Mouse (Mus musculus) stomach, embryonic 16.5 days (tissue): Measurements from ENCODE around the gene Olfr156. TPM values are rescaled to one million over a fixed set of nuclear protein-coding genes. Genes with fewer than 3 reads are reported as not detected.
"Not testable (repeated sequence)": the region's sequence is repeated elsewhere in the genome, so short reads cannot be mapped to it uniquely, and the experiment has no call there.

Experiments used
- ATAC-seq: fragments of 200-750 bp; cut with Nextera tagmentation; 2 replicates; pipeline ENCODE4 v1.8.0; 2017; ENCODE audit warnings: moderate number of reproducible peaks, moderate TSS enrichment; ENCODE audit not compliant: insufficient read depth, low FRiP score
- H3K27ac ChIP-seq: fragments of 300-500 bp; sonication (generic); 2 replicates; pipeline ENCODE4 v1.5.1; 2014; ENCODE audit warnings: low read length
- H3K27me3 ChIP-seq: fragments of 300-500 bp; sonication (generic); 2 replicates; pipeline ENCODE4 v1.6.1; 2014; ENCODE audit warnings: low read length, control low read depth, mixed read lengths; ENCODE audit not compliant: control insufficient read depth, insufficient read depth
- H3K36me3 ChIP-seq: fragments of 300-500 bp; sonication (generic); 2 replicates; pipeline ENCODE4 v1.6.1; 2014; ENCODE audit warnings: low read length; ENCODE audit not compliant: control insufficient read depth, insufficient read depth
- H3K4me1 ChIP-seq: fragments of 300-500 bp; sonication (generic); 2 replicates; pipeline ENCODE4 v1.6.1; 2014; ENCODE audit warnings: low read length, control low read depth, mixed read lengths; ENCODE audit not compliant: control insufficient read depth, insufficient read depth
- H3K4me2 ChIP-seq: fragments of 300-500 bp; sonication (generic); 2 replicates; pipeline ENCODE4 v1.6.1; 2014; ENCODE audit warnings: low read depth, low read length, mixed read lengths
- H3K4me3 ChIP-seq: fragments of 300-500 bp; sonication (generic); replicated peaks from 2 replicates; pipeline ENCODE4 v1.5.1; 2014; ENCODE audit warnings: mild to moderate bottlenecking, low read length
- H3K9ac ChIP-seq: fragments of 300-500 bp; sonication (generic); 2 replicates; pipeline ENCODE4 v1.6.1; 2014; ENCODE audit warnings: low read length
- H3K9me3 ChIP-seq: fragments of 300-500 bp; sonication (generic); replicated peaks from 2 replicates; pipeline ENCODE4 v1.6.1; 2016; ENCODE audit warnings: low read length, control low read depth; ENCODE audit not compliant: control insufficient read depth
- WGBS: fragments of 180-500 bp; shearing (Covaris S2); extraction: QIAGEN DNeasy Blood & Tissue Kit; methylation state at CpG from one replicate; pipeline ENCODE4 v1.1.7; 2014; 5-methylcytosine and 5-hydroxymethylcytosine counted together
- polyA plus RNA-seq: library from polyadenylated mRNA; unstranded; fragments of >200 nt; fragmentation: Nextera tagmentation; extraction: Ambion mirVana; gene quantifications from 2 replicates; pipeline ENCODE4 v1.2.1, GENCODE M21; 2015

Gene Olfr156
- polyA plus RNA-seq, 1 experiment from 2014 or later, result not detected

- ATAC-seq, result no peak
- H3K4me2 ChIP-seq, result no peak overlapping the region
- no peak overlapping the region for H3K27ac ChIP-seq
- H3K4me1 ChIP-seq, result no peaks in the 10 kb centered on the region
- no peak overlapping the region for H3K9ac ChIP-seq
- H3K4me3 ChIP-seq, result no peak overlapping the region
- H3K27me3 ChIP-seq, result no peaks in the 10 kb centered on the region
- no peaks in the 10 kb centered on the region for H3K9me3 ChIP-seq
- WGBS, result 58% methylated on average over 4 of the region's 4 CpGs
- H3K36me3 ChIP-seq, result no peaks in the 10 kb centered on the region
Observed at GRCm38 (mm10) chr4:43834749-43835148, 11.1 kb upstream of the Olfr156 start.

DNA sequence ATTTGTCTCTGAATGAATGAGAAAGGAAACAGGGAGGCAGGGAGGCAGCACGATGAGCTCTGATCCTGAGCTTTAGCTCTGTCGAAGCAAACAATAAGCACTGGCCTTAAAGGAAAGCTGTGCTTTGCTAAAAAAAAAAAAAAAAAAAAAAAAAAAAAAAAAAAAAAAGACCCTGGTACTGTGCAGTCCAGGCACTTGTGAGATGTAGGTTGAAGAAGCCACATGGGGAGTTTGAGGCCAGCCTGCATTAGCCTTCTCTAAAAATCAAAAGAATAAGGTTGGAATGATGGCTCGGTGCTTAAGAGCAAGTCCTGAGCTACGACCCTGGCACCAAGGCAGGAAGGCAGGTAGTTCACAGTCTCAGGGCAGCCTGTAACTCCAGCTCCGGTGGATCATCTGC lies 10.1 kb upstream of the Olfr156 start:
- WGBS, result 69% methylated on average over 5 of the region's 5 CpGs
- no peak overlapping the region for H3K4me2 ChIP-seq
- no peak overlapping the region for H3K4me3 ChIP-seq

DNA sequence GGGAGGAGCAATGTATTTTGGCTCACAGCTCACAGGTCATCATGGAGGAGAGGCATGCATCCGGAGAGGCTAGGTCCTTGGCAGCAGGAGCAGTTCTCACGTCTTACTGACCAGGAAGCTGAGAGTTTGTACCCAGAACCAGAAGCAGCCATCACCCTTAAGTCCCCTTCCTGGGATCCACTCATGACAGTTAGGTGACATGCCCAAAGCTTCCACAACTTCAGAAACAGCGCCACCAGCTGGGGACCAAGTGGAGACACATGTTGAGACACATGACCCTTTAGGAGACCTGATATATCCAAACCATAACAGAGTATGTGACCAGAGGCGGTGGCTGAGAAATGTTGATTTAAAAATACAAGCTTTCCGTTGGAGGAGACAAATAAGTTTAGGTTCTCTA lies 8.3 kb upstream of the Olfr156 start:
- H3K9me3 ChIP-seq, result no peaks in the 10 kb centered on the region
- H3K4me3 ChIP-seq, result no peak overlapping the region
- no peak overlapping the region for H3K27ac ChIP-seq
- H3K4me1 ChIP-seq, result no peaks in the 10 kb centered on the region
- no peaks in the 10 kb centered on the region for H3K36me3 ChIP-seq
- 58% methylated on average over 5 of the region's 5 CpGs for WGBS
- no peak for ATAC-seq
- H3K4me2 ChIP-seq, result no peak overlapping the region
- no peaks in the 10 kb centered on the region for H3K27me3 ChIP-seq
- no peak overlapping the region for H3K9ac ChIP-seq

More for the DNA sequence above, 10.1 kb upstream of the Olfr156 start:
- Histone ChIP-seq H3K9ac (no peak overlapping the region), H3K27ac (no peak overlapping the region), H3K36me3 (no peaks in the 10 kb centered on the region), H3K27me3 (no peaks in the 10 kb centered on the region), H3K9me3 (no peaks in the 10 kb centered on the region), H3K4me1 (no peaks in the 10 kb centered on the region)
- no peak for ATAC-seq

DNA sequence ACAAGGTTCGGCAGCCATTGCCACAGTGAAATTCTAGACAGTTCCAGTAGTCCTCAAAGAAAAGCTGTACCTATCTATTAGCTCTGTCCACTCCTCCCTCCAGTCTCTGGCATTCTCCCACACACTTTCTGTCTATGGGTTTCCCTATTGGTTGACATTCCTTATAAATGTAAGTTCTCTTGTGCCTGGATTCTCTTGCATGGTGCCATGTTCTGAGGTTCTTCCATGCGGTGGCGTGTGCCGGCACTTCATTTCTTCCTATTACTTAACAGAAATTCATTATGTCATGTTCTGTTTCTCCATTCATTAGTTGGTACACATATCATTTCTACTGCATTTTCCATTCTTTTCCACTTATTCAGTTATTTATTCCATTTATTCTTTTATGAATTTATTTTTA lies 5.1 kb upstream of the Olfr156 start:
- Histone ChIP-seq H3K9me3 (no peaks in the 10 kb centered on the region), H3K36me3 (no peaks in the 10 kb centered on the region), H3K4me2 (no peak overlapping the region), H3K27me3 (no peaks in the 10 kb centered on the region), H3K9ac (no peak overlapping the region), H3K4me1 (no peaks in the 10 kb centered on the region), H3K27ac (no peak overlapping the region), H3K4me3 (no peak overlapping the region)
- ATAC-seq, result no peak
- WGBS, result 87% methylated on average over 4 of the region's 4 CpGs

- Histone ChIP-seq H3K9ac (no peak overlapping the region), H3K27me3 (no peaks in the 10 kb centered on the region), H3K27ac (no peak overlapping the region), H3K9me3 (no peaks in the 10 kb centered on the region), H3K4me3 (no peak overlapping the region), H3K36me3 (no peaks in the 10 kb centered on the region), H3K4me1 (no peaks in the 10 kb centered on the region), H3K4me2 (no peak overlapping the region)
- ATAC-seq, result no peak
- 79% methylated on average over 13 of the region's 13 CpGs for WGBS
Observed at GRCm38 (mm10) chr4:43822896-43823550, 672 bp downstream of the Olfr156 start.

- Histone ChIP-seq H3K27ac (no peak overlapping the region), H3K9ac (no peak overlapping the region), H3K4me1 (no peaks in the 10 kb centered on the region), H3K4me2 (no peak overlapping the region), H3K4me3 (no peak overlapping the region), H3K36me3 (no peaks in the 10 kb centered on the region), H3K27me3 (no peaks in the 10 kb centered on the region), H3K9me3 (0 out of 2 replicates have a peak, but pooled peaks cover 6% of the 10 kb centered on the region)
- no peak for ATAC-seq
- 61% methylated on average over 7 of the region's 7 CpGs for WGBS
Observed at GRCm38 (mm10) chr4:43798936-43799335, 24.8 kb downstream of the Olfr156 start.

- WGBS, result 76% methylated on average over 5 of the region's 5 CpGs
- not testable (repeated sequence) for H3K4me3 ChIP-seq, H3K9me3 ChIP-seq, ATAC-seq, H3K4me1 ChIP-seq, H3K4me2 ChIP-seq, H3K27me3 ChIP-seq, H3K9ac ChIP-seq, H3K36me3 ChIP-seq, H3K27ac ChIP-seq
Observed at GRCm38 (mm10) chr4:43795844-43796243, 27.9 kb downstream of the Olfr156 start.

DNA sequence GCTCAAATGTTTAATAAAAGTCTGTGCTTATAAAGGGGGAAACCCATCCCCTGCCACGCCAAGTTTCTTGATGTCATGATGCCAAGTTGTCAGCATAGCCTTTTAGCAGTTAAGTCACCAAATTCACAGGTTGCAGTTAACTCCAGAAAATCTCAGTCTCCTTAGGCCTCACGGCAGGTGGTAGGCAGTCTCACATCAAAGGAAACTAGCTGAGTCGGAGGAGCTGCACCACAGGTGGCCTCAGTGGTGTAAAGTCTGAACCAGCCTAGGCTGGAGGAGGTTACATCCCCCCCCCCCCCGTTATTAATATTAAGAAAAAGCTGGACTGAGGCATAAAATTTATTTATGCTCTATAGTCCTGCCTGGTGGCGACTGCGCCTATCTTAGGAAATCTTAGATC lies 28.4 kb downstream of the Olfr156 start:
- no peaks in the 10 kb centered on the region for H3K4me1 ChIP-seq
- 72% methylated on average over 6 of the region's 6 CpGs for WGBS
- H3K4me3 ChIP-seq, result no peak overlapping the region
- ATAC-seq, result no peak
- H3K27ac ChIP-seq, result no peak overlapping the region
- no peaks in the 10 kb centered on the region for H3K36me3 ChIP-seq
- H3K9me3 ChIP-seq, result no peaks in the 10 kb centered on the region
- no peak overlapping the region for H3K4me2 ChIP-seq
- no peak overlapping the region for H3K9ac ChIP-seq
- no peaks in the 10 kb centered on the region for H3K27me3 ChIP-seq

GRCm38 (mm10) chr4:43772304-43772703 lies 51.4 kb downstream of the Olfr156 start:
- Histone ChIP-seq H3K27me3 (no peaks in the 10 kb centered on the region), H3K36me3 (no peaks in the 10 kb centered on the region), H3K9ac (no peak overlapping the region), H3K9me3 (no peaks in the 10 kb centered on the region), H3K27ac (no peak overlapping the region), H3K4me2 (no peak overlapping the region), H3K4me1 (no peaks in the 10 kb centered on the region), H3K4me3 (no peak overlapping the region)
- no peak for ATAC-seq
- WGBS, result 51% methylated on average over 2 of the region's 2 CpGs
